Mouse (Mus musculus) frontal cortex, adult 2 months (tissue): ENCODE measurements around the gene Mical1. TPM values are rescaled to one million over a fixed set of nuclear protein-coding genes. Genes with fewer than 3 reads are reported as not detected.

Experiments
- DNase-seq, 2 experiments: peaks; one replicate each; pipeline ENCODE4 v3.0.0; 2022; ENCODE audit warnings: low spot score in 1 of 2; ENCODE audit errors: extremely low spot score in 1 of 2
- polyA plus RNA-seq: library from polyadenylated mRNA; depleted of rRNA; stranded (reverse); fragments of >200 nt; gene quantifications from 2 replicates; pipeline ENCODE4 v1.2.3, GENCODE M21; 2012

Mical1 gene
- polyA plus RNA-seq, 1 experiment = 18.1 TPM

DNA sequence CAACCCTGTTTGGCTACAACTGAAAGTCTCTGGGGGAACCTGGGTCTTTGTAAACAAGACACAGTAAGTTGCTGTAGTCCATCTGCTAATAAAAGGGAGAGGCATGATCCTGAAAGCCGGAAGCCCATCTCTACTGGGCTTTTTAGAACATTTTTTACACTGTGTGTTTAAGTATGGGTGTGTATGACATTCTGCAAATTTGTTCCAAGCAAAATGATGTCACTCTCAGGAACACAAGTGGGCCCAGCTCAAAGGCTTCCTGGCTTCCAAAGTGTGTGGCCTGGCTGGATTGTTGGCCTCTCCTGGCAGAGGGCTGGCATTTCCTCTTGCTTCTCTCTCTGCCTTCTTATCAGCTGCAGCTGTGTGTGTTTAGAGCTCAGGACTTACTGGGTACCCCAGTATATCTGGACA lies 1.1 kb upstream of the Mical1 start:
- no peak for DNase-seq

DNA sequence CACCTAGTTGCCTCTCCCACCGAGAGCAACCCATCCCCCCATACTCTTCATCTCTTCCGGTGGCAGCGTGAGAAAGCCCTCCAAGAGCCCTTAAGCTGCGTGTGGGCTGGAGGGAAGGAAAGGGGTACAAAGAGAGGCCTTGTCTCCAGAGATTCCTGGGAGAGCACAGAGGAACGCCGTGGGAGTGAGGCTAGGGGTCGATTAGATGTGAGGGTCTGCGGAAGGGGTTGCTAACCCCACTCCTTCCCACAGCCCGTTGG lies 834 bp downstream of the Mical1 start:
- DNase-seq = no peak

DNA sequence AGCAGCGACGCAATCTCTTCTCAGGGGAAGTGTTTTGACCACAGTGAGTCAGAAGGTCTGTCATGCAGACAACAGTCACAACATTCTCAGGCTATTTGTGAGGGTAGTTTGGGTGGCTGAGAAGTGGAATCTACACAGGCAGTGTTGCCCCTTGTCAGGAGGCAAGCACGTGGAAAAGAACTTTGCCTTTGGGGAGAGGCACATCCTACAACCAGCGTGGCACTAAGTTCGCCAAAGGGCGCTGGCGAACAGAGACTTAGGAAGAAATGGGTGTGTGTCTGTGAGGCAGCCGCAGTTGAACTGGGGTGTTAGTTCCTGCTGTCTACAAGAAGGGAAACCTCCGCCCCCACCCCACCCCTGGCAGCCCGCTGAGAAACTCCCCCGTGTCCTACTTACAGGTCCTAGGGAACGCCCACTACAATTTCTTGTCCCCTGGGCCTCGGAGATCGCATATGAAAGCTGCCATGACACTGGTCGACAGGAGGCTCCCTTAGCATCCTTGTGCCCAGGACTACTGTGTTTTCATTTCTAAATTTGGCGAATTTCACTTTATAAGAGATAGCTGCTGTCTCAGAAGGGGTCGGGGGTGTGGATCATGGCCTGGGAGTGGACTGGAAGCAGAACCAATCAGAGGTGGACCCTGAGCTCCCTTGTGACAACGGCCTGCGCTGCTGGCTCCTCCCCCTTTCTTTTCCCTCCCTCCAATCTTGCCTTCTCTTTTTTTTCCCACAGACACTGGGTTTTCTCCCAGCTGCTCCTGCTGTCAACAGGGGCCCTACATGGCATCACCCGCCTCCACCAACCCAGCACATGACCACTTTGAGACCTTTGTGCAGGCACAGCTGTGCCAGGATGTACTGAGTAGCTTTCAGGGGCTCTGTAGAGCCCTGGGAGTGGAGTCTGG lies 1.4 kb downstream of the Mical1 start:
- peak; percentile 44 to 65 for DNase-seq

DNA sequence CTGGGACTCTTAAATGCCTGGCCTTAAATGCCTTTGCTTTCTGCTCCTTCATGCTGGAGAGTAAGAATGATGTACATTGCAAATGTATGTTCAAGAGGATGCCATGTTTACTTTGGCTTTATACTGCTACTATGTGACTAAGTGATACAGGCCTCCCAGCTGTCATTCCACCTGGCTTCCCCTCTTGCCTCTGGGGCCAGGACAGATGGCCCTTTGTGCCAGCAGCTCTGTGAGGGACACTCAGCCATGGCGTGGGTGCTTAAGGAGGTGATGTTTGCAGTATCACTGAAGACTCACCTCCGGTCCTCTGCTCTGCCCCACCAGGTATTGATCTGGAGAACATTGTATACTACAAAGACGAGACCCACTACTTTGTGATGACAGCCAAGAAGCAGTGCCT lies 3.8 kb downstream of the Mical1 start:
- no peak for DNase-seq

DNA sequence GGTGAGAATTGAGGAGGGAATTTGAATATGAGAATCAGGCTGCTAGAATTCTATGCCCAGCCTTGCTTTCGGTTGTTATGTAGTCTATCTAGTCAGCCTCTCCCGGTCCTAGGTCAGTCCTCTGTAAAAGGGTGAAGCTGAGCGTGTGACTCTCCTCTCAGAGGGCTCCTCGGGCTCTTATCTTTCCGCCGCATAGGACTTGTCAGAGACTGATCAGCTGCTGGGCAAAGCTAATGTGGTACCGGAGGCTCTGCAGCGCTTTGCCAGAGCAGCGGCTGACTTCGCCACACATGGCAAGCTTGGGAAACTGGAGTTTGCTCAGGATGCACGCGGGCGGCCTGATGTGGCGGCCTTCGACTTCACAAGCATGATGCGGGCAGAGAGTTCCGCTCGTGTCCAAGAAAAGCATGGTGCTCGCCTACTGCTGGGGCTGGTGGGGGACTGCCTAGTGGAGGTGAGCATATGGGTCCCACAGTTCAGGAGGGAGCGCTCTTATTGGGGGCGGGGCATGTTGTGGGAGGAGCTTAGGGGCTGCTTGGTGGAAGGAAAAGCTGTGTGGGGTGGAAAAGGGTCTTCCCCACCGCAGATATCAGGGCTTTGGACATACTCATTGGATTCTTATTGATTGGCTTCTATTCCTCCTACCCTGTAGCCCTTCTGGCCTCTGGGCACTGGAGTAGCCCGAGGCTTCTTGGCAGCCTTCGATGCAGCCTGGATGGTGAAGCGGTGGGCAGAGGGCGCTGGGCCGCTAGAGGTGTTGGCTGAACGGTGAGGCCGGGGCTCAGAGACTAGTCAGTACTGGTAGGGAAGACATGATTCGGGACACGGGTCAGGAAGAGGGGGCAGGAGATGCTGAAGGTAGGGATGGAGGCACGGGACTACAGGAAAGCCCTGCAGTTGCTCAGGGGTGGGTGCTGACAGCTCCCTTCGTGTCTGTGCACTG lies 5.1 kb downstream of the Mical1 start:
- no peak for DNase-seq

DNA sequence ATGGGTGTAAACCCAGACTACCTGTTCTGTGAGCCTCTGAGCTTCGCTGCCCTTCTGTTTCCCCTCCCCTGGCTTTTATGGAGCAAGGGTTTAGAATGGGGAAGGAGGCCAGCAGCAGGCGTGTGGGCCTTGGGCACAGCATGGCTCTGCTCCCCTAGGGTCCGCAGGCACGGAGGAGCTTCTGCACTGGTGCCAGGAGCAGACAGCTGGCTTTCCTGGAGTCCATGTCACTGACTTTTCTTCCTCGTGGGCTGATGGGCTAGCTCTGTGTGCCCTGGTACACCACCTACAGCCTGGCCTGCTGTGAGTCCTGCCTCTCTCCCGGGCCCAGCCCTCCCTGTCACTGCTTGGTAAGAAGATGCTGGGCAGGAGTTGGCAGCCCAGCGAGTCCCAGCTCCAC lies 6.3 kb downstream of the Mical1 start:
- no peak for DNase-seq

DNA sequence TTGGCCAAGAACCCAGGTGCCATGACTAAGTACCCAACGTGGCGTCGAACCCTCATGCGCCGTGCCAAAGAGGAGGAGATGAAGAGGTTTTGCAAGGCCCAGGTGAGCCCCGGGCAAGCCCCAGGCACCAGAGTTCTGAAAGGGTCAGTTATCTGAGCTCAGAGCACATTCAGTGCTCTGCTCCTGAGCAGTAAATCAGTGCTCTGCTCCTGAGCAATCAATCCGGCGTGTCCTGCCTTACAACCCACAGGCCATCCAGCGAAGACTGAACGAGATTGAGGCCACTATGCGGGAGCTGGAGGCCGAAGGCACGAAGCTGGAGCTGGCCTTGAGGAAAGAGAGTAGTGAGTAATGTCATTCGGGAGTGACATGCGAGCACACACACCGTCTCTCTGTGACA lies 9.7 kb downstream of the Mical1 start:
- DNase-seq = no peak

DNA sequence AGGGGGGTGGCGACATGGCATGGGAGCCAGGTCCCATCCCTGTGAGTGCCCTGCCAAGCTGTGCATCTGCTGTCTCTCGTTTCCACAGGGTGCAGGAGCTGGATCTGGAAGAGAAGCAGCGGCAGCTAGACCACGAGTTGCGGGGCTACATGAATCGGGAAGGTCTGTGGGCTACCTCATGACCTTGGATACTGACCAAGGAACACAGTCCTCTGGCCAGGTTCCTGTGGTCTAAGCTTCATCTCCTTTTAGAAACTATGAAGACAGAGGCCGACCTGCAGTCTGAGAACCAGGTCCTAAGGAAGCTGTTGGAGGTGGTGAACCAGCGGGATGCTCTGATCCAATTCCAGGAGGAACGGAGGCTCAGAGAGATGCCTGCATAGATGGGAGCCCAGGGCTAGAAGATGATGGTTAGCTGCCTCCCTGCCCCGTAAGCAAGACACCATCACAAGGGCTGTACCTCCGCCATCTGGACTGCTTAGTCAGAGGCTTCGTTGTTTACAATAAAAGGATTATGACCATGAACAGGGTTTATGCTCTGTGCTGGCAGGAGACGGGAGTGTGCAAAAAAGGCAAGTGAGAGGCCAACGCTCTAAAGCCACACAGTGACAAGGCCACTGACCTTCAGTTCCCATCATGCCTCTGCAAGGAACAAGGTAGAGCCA lies 10.5 kb downstream of the Mical1 start:
- no peak for DNase-seq

DNA sequence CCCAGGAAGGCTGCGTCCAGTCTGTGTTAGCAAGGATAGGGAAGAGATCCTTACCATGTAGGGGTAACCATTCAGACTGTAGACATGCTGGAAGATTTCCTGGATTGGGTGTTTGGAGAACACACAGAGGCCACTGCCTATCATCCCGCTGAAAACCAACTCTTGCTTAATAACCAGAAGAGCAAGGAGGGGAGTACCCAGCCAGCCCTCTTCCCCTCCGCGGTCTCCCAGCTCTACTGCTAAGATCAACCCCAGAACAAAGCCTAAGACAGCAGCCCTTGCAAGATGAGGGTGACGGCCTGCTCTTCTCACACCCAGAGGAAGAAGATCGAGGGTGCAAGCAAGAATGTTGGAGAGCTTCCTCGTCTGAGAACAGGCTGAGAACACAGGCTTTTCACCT lies 12.8 kb downstream of the Mical1 start:
- no peak for DNase-seq

DNA sequence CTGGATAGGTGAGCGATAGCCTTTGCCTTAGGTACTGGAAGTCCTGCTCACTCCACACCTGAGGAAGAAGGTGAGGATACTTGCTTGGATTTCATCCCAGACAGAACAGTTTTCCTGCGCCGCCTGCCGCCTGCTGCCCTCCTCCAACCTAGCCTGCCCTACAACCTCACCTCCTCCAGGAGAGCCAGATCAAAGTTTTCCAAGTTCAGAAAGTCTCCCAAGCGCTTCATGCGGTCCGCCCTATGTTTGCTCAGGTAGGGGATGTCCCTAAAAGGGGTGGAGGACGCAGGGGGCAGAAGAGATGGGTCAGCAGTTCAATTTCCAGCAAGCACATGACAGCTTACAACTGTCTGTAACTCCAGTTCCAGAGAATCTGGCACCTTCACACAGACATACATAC lies 13.2 kb downstream of the Mical1 start:
- no peak for DNase-seq

DNA sequence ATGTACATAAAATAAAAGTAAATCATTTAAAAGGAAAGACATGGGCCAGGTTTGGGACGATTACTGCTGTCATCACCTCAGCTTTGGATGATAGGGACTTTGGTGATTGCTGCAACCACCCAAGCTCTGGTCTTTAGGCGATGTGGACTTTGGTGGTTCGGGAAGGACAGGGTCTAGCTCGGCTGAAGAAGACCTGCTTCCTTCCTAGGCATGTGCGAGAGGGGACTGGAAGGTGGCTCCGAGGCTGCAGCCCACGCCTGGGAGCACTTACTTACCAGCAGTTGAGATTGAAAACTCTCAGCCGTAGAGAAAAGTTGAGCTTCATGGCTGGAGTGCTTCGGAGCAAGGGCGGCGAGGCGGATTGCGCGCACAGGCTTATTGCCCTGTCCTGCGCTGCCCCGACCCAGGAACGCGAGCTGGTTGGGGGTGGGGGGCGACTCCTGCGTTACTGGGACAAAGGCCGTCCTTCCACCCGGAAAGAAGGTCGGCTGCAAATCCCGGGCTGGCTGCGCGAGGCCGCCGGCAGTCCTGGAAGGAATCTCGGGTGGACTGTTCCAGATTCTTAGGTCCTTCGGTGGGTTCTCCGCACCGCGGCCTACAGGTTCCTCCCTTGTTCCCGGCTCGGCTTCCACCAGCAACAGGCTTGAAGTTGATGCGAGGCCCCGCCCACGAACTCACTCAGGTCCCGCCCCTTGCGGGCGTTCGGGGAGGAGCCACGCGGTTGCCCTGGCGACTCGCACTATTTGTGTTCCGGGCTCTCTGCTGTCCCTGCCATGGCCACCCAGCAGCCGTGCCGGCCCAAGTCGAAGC lies 13.8 kb downstream of the Mical1 start, which contains the start of the genes Smpd2 and Ppil6:
Gene Smpd2, minus strand, starts transcription at position 662 of the 810 bp plus-strand sequence.
Gene Ppil6, plus strand, starts transcription at position 732 of the 810 bp plus-strand sequence.
- DNase-seq = peak; percentile 88 to 94

DNA sequence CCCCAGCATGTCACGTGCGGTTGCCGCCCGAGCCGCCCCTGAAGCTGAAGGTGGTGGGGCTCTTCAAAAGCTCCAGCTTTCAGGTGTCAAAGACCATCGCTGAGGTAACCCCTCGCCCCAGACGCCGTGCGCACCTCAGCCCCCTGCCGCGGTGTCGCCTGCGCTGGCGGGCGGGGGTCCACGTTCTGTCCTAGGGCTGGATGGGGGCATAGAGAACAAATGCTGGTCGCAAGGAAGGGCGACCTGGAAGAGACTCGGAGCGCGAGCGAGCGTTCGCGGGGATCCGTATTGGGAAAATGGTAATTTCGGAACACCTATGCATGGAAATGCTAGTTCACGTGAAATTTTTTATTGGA lies 14.4 kb downstream of the Mical1 start:
- no peak for DNase-seq

DNA sequence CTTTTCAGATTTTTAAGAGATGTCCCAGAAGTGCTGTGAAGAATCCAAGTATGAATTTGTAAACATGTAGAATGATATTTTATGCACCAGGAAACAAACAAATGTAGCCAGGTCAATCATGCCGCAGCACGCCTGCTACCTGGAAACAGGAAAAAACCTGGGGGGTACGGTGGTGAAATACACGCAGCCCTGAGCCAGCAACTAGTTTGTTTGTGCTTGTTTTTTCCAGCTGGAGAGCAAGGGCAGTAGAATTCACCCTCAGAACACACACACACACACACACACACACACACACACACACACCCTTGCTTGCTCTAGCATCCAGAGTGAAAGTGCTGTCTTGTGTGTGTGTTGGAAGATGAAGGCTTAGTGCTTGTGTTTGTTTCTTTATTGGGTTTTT lies 15.0 kb downstream of the Mical1 start:
- no peak for DNase-seq

DNA sequence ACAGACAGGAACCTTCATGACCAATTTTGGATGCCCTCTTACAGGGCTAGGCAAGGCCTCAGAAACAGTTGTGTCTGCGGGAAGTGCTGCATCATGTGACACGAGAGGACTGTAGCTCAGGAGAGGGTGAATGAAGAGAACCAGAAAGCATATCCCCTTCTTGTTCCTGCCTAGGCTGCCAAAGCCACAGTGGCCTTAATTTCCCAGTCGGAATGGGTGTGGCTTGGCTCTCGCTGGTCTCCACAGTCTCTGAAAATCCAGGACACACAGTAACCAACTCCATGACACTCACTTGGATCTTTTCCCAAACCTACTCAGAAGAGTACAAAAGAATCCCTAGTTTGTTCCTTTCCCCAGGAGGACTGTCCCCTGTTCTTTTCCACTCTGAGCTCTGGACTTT lies 24.8 kb downstream of the Mical1 start:
- DNase-seq = peak; percentile 44 to 46

DNA sequence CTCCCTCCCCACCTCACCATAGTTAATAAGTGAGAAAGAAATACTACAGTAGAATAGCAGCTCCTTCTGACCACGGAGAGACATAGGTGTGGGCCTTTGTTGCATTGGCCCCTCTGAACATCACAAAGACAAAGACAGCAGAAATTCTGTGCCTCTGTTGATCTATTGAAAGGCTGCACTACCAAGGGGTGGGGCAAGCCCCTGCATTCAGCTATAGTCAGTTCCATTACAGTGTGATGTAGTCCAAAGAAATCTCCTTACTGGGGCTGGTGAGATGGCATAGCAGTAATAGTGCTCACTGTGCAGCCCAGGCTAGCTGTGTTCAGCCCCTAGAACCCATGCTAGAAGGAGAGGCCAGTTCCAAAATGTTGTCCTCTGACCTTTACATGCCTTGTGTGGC lies 28.9 kb downstream of the Mical1 start:
- DNase-seq = no peak

DNA sequence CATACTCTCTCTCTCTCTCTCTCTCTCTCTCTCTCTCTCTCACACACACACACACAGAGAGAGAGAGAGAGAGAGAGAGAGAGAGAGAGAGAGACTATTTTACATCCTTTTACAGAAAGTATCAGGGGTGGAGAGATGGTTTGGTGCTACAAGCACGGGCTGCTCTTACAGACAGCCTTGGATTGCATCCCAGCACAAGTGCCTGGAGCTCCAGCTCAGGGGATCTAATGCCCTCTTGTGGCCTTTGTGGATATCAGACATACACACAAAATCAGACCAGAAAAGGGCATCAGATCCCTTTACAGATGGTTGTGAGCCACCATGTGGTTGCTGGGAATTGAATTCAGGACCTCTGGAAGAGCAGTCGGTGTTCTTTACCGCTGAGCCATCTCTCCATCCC lies 29.3 kb downstream of the Mical1 start:
- peak; percentile 59 to 82 for DNase-seq

DNA sequence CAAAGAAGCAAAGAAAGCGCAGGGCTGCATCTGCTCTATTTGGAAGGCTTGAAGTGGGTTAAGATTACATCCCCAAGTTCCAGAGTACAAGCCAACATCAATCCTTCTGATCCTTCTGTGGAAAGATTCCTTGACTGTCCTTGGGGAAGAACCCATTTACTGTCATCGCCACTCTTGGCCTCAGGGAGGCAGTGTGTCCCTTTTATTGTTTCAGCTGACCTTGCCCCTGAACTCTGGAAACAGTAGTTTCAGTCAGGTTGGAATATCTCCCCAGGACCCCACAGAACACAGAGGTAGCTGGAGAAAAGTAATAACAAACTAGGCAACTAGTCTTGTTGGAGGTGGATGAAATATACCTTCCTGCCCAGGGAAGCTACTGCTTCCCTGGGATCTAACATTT lies 33.0 kb downstream of the Mical1 start:
- DNase-seq = peak in 1 of 2 experiments; percentile 24

DNA sequence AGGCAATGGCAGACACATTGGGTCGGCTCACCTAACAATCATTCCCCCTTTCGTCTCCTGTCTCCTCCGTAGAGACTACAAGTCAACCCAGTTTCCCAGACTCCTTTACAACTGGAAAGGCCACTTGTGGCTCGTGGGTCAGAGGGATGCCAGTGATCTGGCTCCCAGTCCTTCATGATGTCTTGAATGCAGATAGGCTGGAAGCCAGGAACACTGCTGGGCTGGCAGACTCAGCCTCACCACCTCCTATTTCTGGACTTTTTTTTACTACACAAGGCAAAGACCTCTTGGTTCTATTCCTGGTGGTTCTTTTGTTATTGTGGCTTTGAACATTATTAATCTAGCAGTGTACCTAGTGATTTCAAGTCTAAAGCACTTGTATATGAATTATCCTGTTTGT lies 38.2 kb downstream of the Mical1 start:
- DNase-seq = no peak

DNA sequence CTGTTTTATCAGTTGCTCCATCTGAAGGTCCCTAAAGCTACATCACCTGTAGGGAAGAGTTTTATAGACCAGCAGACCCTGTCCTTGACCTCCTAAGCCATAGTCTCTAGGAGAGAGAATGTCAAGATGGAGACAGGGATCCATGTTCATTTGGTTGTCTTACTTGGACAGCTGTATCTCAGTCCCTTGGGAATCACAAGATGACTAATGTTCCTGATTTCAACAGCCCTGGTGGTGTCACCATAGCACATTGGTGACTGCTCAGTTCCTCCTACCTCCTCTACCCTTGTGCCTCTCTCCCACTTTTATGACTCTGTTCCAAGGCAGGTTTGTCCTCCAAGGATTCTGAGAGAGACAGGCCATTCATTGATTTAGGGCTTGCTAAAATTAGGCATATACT lies 38.8 kb downstream of the Mical1 start:
- no peak for DNase-seq

DNA sequence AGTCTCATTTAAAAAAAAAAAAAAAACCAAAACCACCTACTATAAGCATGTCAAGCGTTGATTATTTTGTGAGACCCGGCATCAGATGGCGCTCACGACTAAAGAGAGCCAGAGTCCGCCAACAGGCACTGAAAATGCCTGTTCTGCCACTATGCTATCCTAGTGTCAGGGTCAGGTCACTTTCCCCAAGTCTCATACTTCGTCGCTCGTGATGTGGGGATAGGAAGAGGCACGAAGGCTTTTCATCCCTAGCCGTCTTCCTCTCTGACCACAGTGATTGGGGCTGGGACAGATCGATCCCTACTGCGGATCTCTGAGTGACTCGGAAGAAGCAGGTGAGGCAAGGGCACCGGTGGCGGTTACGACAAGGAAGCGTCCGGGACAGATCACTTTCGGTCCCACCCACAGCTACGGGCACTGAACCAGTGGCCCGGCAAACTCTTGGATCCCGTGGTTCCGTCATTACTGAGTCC lies 42.4 kb downstream of the Mical1 start:
- DNase-seq = peak; percentile 37 to 71
